Mouse (Mus musculus) thymus, postnatal 14 days (tissue): ENCODE data around the gene 1500011B03Rik.
"Not testable (repeated sequence)": the region's sequence is repeated elsewhere in the genome, so short reads cannot be mapped to it uniquely, and the experiment has no call there.

Source experiments
- DNase-seq: peaks from one replicate; pipeline ENCODE4 v3.0.0; 2021

1500011B03Rik gene

GRCm38 (mm10) chr5:114822796-114823688 lies at the start of gene 1500011B03Rik:
Gene 1500011B03Rik (minus strand): TSS chr5:114823468.
- DNase-seq = peak; percentile 84

- no peak for DNase-seq
Observed at GRCm38 (mm10) chr5:114865279-114865678, 42.0 kb upstream of the 1500011B03Rik start.

GRCm38 (mm10) chr5:114864813-114865212 lies 41.5 kb upstream of the 1500011B03Rik start:
- DNase-seq = no peak

GRCm38 (mm10) chr5:114861730-114862129 lies 38.5 kb upstream of the 1500011B03Rik start:
- no peak for DNase-seq

- peak; percentile 64 for DNase-seq
Observed at GRCm38 (mm10) chr5:114859253-114859652, 36.0 kb upstream of the 1500011B03Rik start.

GRCm38 (mm10) chr5:114858582-114858981 lies 35.3 kb upstream of the 1500011B03Rik start, which contains the start of gene Gm9936:
Gene Gm9936 (minus strand): TSS chr5:114858682.
- no peak for DNase-seq

- not testable (repeated sequence) for DNase-seq
Observed at GRCm38 (mm10) chr5:114853364-114853763, 30.1 kb upstream of the 1500011B03Rik start, which contains the start of gene 4930519G04Rik. Gene 4930519G04Rik (plus strand): TSS chr5:114853664.

GRCm38 (mm10) chr5:114851565-114852236 lies 28.4 kb upstream of the 1500011B03Rik start:
- DNase-seq = no peak

- not testable (repeated sequence) for DNase-seq
Observed at GRCm38 (mm10) chr5:114844371-114844770, 21.1 kb upstream of the 1500011B03Rik start.

GRCm38 (mm10) chr5:114842674-114843073 lies 19.4 kb upstream of the 1500011B03Rik start:
- no peak for DNase-seq

GRCm38 (mm10) chr5:114842155-114842554 lies 18.9 kb upstream of the 1500011B03Rik start:
- not testable (repeated sequence) for DNase-seq

- not testable (repeated sequence) for DNase-seq
Observed at GRCm38 (mm10) chr5:114840481-114840880, 17.2 kb upstream of the 1500011B03Rik start.

GRCm38 (mm10) chr5:114836886-114837285 lies 13.6 kb upstream of the 1500011B03Rik start:
- no peak for DNase-seq

GRCm38 (mm10) chr5:114829740-114830139 lies 6.5 kb upstream of the 1500011B03Rik start:
- no peak for DNase-seq

GRCm38 (mm10) chr5:114827427-114827826 lies 4.2 kb upstream of the 1500011B03Rik start:
- DNase-seq = no peak

- peak; percentile 92 for DNase-seq
Observed at GRCm38 (mm10) chr5:114825978-114826691, 2.9 kb upstream of the 1500011B03Rik start.

- peak; percentile 60 for DNase-seq
Observed at GRCm38 (mm10) chr5:114824197-114824596, 929 bp upstream of the 1500011B03Rik start.

- no peak for DNase-seq
Observed at GRCm38 (mm10) chr5:114818124-114818523, 5.1 kb downstream of the 1500011B03Rik start.

GRCm38 (mm10) chr5:114816599-114816998 lies 6.7 kb downstream of the 1500011B03Rik start:
- DNase-seq = no peak

- peak; percentile 92 for DNase-seq
Observed at GRCm38 (mm10) chr5:114813525-114814181, 9.6 kb downstream of the 1500011B03Rik start.

- DNase-seq = no peak
Observed at GRCm38 (mm10) chr5:114809826-114810225, 13.4 kb downstream of the 1500011B03Rik start.

GRCm38 (mm10) chr5:114809181-114809756 lies 14.0 kb downstream of the 1500011B03Rik start:
- DNase-seq = no peak
